Mouse (Mus musculus): ENCODE data around the gene Noc2l.

DNA sequence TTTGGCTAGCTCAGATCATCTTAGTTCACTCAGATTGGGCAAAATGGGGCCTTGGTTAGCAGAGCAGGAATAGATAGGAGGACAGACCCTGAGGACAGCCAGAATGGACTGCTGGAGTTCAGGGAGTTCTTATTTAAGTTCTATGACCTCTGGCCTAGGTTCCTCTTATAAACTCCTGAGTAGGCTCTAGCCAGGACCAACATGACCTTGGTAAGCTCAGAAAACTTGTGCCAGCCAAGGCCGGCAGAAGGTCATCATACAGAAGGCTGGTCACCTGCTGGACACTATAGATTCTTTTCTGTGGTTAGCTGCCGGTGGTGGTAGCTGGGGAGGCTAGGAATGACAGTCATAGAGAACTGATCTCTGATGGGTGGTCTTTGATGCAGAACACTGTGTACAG is 19.6 kb upstream of the Noc2l start:
- no peak for TF ChIP-seq POLR2A (IDR thresholded peaks at IDR 0.05; ENCODE audit: control insufficient read depth, extremely low read depth, insufficient read depth, low read length, poor library complexity)
- TF ChIP-seq CTCF (IDR thresholded peaks at IDR 0.05; ENCODE audit: borderline replicate concordance, control insufficient read depth, extremely low read depth, insufficient read depth, low read length, poor library complexity), result no peak
